Mouse (Mus musculus): Measurements from ENCODE around the gene Tshz2. TPM values are rescaled to one million over a fixed set of nuclear protein-coding genes. Genes with fewer than 3 reads are reported as not detected.
"Not testable (repeated sequence)": the region's sequence is repeated elsewhere in the genome, so short reads cannot be mapped to it uniquely, and the experiment has no call there.

The Tshz2 gene
- total RNA-seq, 2 experiments from 2014 or later = not detected

DNA sequence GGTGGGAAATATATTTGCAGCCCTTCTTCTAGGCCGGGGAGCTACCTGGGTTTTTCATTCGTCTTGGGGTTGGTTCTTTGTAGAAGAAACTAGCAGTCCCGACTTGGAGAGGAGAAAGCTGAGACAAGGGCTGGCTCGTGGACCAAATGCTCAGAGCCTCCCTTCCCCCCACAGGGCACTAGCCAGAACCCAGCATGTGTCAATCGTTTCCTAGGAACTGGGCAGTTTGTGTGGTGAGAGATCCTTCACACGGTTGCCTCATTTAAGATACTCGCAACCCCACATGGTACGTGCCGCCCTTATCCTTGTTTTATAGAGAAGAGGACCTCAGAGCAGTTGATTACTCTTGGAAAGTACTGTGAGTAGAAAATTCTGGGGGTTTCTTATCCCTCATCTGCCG lies 208.6 kb downstream of the Tshz2 start:
- no peak for ATAC-seq (replicated peaks; ENCODE audit: low FRiP score, low TSS enrichment, poor library complexity, severe bottlenecking)

GRCm38 (mm10) chr2:169842494-169842893 lies 209.7 kb downstream of the Tshz2 start:
- ATAC-seq (replicated peaks; ENCODE audit: low FRiP score, low TSS enrichment, poor library complexity, severe bottlenecking) = no peak

DNA sequence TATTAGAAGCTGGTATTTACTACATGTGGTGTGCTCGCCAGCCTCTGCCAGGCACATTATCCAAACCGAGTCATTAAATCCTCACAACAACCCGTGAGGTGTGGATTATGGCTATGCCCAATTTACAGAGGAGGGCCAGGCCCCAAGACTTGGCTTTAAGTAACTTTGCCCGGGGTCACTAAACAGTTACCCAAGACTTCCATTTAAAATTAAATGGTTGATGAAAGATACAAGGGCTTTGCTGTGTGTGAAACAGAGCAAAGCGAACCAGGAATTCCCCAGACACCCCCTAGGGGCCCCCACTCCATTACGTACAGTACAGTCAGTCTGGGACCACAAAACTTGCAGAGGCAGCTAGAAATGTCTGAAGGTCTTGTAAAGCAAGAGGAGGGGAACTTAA lies 210.7 kb downstream of the Tshz2 start:
- ATAC-seq (replicated peaks; ENCODE audit: low FRiP score, low TSS enrichment, poor library complexity, severe bottlenecking) = no peak

GRCm38 (mm10) chr2:169849077-169849476 lies 216.3 kb downstream of the Tshz2 start:
- no peak for ATAC-seq (replicated peaks; ENCODE audit: low FRiP score, low TSS enrichment, poor library complexity, severe bottlenecking)

GRCm38 (mm10) chr2:169849541-169849940 lies 216.7 kb downstream of the Tshz2 start:
- 0 out of 2 replicates have a peak, but pooled peaks have one; percentile 28 for ATAC-seq (replicated peaks; ENCODE audit: low FRiP score, low TSS enrichment, poor library complexity, severe bottlenecking)

DNA sequence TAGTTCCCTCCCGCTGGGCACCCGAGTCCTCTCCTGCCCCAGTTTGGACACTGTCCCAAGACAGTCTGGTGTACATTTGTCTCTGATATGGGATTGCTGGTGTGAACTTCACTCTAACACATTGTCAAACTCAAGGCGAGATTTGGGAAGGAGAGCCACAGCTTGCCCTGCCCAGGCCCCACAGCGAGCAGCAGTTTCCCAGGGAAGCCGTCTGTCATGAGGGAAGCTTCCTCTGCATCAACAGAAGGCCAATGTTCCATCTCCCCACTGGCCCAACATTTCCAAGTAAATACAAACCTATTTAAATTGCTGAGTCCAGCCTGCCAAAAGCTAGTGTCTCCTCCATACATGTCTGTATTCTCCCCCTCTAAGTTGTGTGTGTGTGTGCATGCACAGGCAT lies 218.8 kb downstream of the Tshz2 start:
- no peak for ATAC-seq (replicated peaks; ENCODE audit: low FRiP score, low TSS enrichment, poor library complexity, severe bottlenecking)

- ATAC-seq (replicated peaks; ENCODE audit: low FRiP score, low TSS enrichment, poor library complexity, severe bottlenecking) = no peak
These were observed 221.7 kb downstream of the Tshz2 start for GRCm38 (mm10) chr2:169854491-169854890.

- not testable (repeated sequence) for ATAC-seq (replicated peaks; ENCODE audit: low FRiP score, low TSS enrichment, poor library complexity, severe bottlenecking)
These were observed 224.2 kb downstream of the Tshz2 start for GRCm38 (mm10) chr2:169857041-169857440.

DNA sequence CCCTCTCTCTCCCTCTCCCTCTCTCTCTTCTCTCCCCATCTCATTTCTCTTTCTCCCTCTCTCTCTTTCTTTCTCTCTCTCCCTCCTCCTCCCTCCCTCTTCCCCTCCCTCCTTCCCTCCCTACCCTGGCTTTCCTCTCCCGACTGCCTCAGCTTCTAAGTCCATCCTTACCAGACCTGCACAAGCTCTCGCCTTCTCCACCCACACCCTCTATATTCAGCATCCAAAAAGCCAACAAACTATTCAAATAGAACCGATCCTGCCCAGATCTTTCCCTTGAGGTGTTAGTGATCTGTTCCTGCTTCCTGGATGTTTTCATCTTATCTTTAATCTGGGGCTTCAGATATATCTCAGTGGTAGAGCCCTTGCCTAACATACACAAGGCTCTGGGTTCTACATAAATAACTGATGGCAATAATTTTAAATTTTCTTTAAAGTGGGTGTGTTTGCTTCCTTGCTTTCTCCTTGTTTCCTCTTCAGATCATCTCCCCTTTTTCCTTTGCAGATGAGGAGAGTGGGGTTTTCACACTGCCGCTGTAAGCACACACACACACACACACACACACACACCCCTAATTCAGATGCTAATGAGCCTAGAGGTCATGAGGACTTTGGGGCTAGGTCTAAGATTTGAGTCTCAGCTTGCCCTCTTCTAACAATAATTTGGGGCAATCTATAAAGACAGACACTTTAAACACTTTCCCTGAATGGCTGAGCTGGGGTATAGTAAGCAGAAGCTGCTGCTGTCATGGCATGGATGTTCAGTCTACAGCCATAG lies 226.5 kb downstream of the Tshz2 start:
- ATAC-seq (replicated peaks; ENCODE audit: low FRiP score, low TSS enrichment, poor library complexity, severe bottlenecking) = no peak

DNA sequence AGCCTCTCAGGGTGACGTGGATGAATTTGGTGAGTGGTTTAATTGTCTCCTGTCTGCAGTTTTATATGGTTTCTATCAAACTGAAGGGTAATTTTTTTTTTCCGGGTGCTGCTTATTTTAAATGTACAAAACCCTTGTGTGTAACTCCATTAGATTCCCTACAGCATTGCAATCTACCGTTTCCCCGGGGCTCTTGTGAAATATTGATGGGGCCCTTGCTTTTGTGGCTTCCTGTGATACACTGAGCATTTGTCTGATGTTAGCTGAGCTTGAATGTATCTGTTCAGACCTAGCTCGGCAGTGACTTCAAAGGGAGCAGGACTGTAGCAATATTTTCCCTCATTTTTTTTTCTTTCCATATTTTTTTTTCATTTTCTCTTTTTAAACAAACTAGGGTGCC lies 228.1 kb downstream of the Tshz2 start:
- no peak for ATAC-seq (replicated peaks; ENCODE audit: low FRiP score, low TSS enrichment, poor library complexity, severe bottlenecking)

GRCm38 (mm10) chr2:169862701-169863100 lies 229.9 kb downstream of the Tshz2 start:
- ATAC-seq (replicated peaks; ENCODE audit: low FRiP score, low TSS enrichment, poor library complexity, severe bottlenecking) = no peak

DNA sequence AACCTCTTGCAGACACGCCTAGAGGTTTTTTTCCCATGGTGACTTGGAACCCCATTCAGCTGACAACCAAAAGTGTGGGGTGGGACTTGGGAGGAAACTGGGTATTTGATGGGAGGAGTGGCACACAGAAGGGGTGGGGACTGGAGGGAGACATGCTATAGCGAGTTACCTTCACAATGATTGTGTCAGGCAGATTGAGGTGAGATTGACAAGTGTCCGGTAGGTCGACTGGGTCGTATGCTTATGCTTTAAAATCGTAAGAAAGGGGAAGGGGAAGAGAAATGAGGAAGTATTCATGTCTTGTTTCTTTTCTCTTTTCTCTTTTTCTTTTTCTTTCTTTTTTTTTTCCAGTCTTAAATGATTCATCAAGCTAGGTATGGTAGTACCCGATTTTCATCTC lies 236.7 kb downstream of the Tshz2 start:
- ATAC-seq (replicated peaks; ENCODE audit: low FRiP score, low TSS enrichment, poor library complexity, severe bottlenecking) = no peak

- ATAC-seq (replicated peaks; ENCODE audit: low FRiP score, low TSS enrichment, poor library complexity, severe bottlenecking) = no peak
These were observed 237.7 kb downstream of the Tshz2 start for GRCm38 (mm10) chr2:169870503-169870902.

DNA sequence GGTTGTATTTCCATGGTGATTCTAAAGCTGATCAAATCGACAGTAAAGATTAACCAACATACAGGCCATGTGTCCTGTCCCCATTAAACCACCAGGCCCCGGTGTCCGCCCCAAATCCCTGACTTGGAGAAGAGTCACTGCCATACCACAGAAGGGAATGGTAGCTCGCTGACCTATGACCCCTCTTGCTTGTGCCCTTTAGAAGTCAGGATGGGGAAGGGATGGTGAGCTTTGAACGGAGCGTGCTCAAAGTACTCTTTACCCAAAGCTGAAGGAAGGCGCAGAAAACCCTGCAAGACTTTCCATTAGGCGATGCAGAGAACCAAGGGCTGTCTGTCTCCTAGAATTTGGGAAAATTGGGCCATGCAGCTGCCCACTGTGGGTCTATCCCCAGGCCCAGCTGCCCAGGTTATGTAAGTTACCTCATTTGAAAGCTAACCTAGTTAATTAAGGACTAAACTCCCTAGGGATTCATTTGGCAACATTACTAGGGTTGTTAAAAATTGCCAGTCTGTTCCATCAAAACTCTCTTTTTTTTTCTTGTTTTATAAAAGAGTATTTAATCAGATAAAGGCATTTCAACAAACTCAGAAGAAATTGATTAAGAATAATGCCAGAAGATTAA lies 238.7 kb downstream of the Tshz2 start:
- no peak for ATAC-seq (replicated peaks; ENCODE audit: low FRiP score, low TSS enrichment, poor library complexity, severe bottlenecking)

GRCm38 (mm10) chr2:169873442-169873841 lies 240.6 kb downstream of the Tshz2 start:
- no peak for ATAC-seq (replicated peaks; ENCODE audit: low FRiP score, low TSS enrichment, poor library complexity, severe bottlenecking)

GRCm38 (mm10) chr2:169887921-169888320 lies 255.1 kb downstream of the Tshz2 start:
- ATAC-seq (replicated peaks; ENCODE audit: low FRiP score, low TSS enrichment, poor library complexity, severe bottlenecking) = no peak

- ATAC-seq (replicated peaks; ENCODE audit: low FRiP score, low TSS enrichment, poor library complexity, severe bottlenecking) = no peak
These were observed 259.7 kb downstream of the Tshz2 start for GRCm38 (mm10) chr2:169892441-169893038.

DNA sequence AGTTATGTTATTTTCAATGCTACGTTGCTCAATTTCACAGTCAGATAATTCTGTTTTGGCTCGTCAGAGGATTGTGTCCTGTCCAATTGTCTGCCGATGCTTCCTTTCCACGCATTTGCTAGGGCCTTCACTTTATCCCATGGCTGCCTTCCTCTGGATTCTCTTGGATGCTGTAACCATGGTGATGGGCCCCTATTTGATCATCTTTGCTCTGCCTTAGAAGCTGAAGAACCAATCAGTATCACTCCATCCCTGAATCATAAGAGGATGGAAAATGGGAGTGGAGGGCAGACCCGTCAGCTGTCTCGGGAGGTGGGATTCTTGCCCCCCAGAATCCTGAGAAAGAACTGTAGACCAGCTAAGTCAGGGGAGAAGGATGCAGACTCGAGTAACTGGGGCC lies 270.1 kb downstream of the Tshz2 start:
- no peak for ATAC-seq (replicated peaks; ENCODE audit: low FRiP score, low TSS enrichment, poor library complexity, severe bottlenecking)

DNA sequence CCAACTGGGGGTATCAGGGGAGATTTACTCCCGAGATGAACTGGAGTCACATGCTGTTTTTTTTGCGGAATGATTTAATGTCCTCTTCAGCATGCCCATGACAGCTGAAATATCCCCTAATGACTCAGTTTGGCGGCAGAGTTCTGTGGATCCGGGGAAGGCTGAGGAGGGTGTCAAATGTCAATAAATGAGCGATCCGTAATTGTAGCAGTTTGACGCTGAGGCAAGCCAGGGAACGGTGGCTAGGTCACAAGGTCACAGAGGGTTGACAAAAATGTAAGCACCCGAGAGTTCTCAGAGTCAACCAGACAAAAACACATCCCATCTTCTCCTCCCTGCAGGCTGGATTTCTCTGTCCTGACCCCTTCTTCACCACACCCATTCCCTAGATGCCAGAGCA lies 273.6 kb downstream of the Tshz2 start:
- ATAC-seq (replicated peaks; ENCODE audit: low FRiP score, low TSS enrichment, poor library complexity, severe bottlenecking) = no peak

DNA sequence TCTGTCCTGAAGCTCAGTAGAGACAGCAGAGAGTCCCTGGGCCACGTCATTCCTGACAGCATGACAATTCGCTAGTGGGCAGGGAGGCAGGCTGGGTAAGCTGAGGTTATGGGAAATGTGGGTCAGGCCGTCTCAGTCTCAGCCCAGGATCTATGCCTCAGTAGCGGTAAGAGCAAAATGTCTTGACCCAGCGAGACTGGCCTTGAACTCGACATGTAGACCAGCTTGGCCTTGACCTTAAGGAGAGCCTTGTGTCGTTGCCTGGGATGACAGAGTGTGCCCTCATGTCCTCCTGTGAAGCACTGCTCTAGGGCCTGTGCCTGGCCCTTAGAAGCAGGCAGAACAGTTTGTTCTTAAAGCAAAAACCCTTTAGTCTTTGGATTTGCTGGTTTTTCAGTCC lies 275.2 kb downstream of the Tshz2 start:
- no peak for ATAC-seq (replicated peaks; ENCODE audit: low FRiP score, low TSS enrichment, poor library complexity, severe bottlenecking)

- 0 out of 2 replicates have a peak, but pooled peaks have one; percentile 18 for ATAC-seq (replicated peaks; ENCODE audit: low FRiP score, low TSS enrichment, poor library complexity, severe bottlenecking)
These were observed 277.8 kb downstream of the Tshz2 start for GRCm38 (mm10) chr2:169910606-169911005.

Data from megakaryocyte-erythroid progenitor cell, adult 5-6 weeks (primary cell).